Mouse (Mus musculus): ENCODE results near the gene Tuba3a.

Gene Tuba3a

GRCm38 (mm10) chr6:125266091-125266490, 19.8 kb downstream of the Tuba3a start:
- DNase-seq (ENCODE audit: low spot score in 2 of 2): no peak

- DNase-seq (ENCODE audit: low spot score in 2 of 2): peak; percentile 77 to 81
Observed at GRCm38 (mm10) chr6:125265239-125265638, 20.6 kb downstream of the Tuba3a start.

- DNase-seq (ENCODE audit: low spot score in 2 of 2): no peak
Observed at GRCm38 (mm10) chr6:125264219-125264618, 21.6 kb downstream of the Tuba3a start.

GRCm38 (mm10) chr6:125260006-125260555, 25.8 kb downstream of the Tuba3a start:
- DNase-seq (ENCODE audit: low spot score in 2 of 2): no peak

GRCm38 (mm10) chr6:125256222-125256966, 29.4 kb downstream of the Tuba3a start:
- no peak for DNase-seq (ENCODE audit: low spot score in 2 of 2)

GRCm38 (mm10) chr6:125255516-125256044, 30.3 kb downstream of the Tuba3a start:
- peak in 1 of 2 experiments; percentile 24 for DNase-seq (ENCODE audit: low spot score in 2 of 2)

- no peak for DNase-seq (ENCODE audit: low spot score in 2 of 2)
Observed at GRCm38 (mm10) chr6:125253863-125254715, 31.8 kb downstream of the Tuba3a start.

GRCm38 (mm10) chr6:125252711-125253110, 33.1 kb downstream of the Tuba3a start:
- no peak for DNase-seq (ENCODE audit: low spot score in 2 of 2)

- no peak for DNase-seq (ENCODE audit: low spot score in 2 of 2)
Observed at GRCm38 (mm10) chr6:125252285-125252684, 33.6 kb downstream of the Tuba3a start.

GRCm38 (mm10) chr6:125244551-125244950, 41.3 kb downstream of the Tuba3a start:
- peak; percentile 67 to 76 for DNase-seq (ENCODE audit: low spot score in 2 of 2)

- peak; percentile 70 to 74 for DNase-seq (ENCODE audit: low spot score in 2 of 2)
Observed at GRCm38 (mm10) chr6:125241566-125241965, 44.3 kb downstream of the Tuba3a start.

GRCm38 (mm10) chr6:125240617-125241016, 45.2 kb downstream of the Tuba3a start:
- DNase-seq (ENCODE audit: low spot score in 2 of 2): no peak

- DNase-seq (ENCODE audit: low spot score in 2 of 2): no peak
Observed at GRCm38 (mm10) chr6:125239547-125239946, 46.3 kb downstream of the Tuba3a start.

GRCm38 (mm10) chr6:125238396-125238795, 47.4 kb downstream of the Tuba3a start:
- peak; percentile 79 to 83 for DNase-seq (ENCODE audit: low spot score in 2 of 2)

GRCm38 (mm10) chr6:125237421-125237820, 48.4 kb downstream of the Tuba3a start:
- no peak for DNase-seq (ENCODE audit: low spot score in 2 of 2)

- peak; percentile 81 to 82 for DNase-seq (ENCODE audit: low spot score in 2 of 2)
Observed at GRCm38 (mm10) chr6:125236782-125237181, 49.1 kb downstream of the Tuba3a start, which contains the start of gene Cd27. Gene Cd27, minus strand, starts transcription at chr6:125237010.

- DNase-seq (ENCODE audit: low spot score in 2 of 2): no peak
Observed at GRCm38 (mm10) chr6:125236341-125236740, 49.5 kb downstream of the Tuba3a start.

- no peak for DNase-seq (ENCODE audit: low spot score in 2 of 2)
Observed at GRCm38 (mm10) chr6:125234520-125234828, 51.4 kb downstream of the Tuba3a start.

- DNase-seq (ENCODE audit: low spot score in 2 of 2): no peak
Observed at GRCm38 (mm10) chr6:125233816-125234519, 51.9 kb downstream of the Tuba3a start.

GRCm38 (mm10) chr6:125232516-125232915, 53.3 kb downstream of the Tuba3a start:
- DNase-seq (ENCODE audit: low spot score in 2 of 2): no peak

GRCm38 (mm10) chr6:125232045-125232437, 53.8 kb downstream of the Tuba3a start:
- no peak for DNase-seq (ENCODE audit: low spot score in 2 of 2)

Measured in thymus, postnatal 10 days (tissue).